Mouse (Mus musculus) liver, adult 2 months (tissue): ENCODE data around the gene Cadm3. TPM values are rescaled to one million over a fixed set of nuclear protein-coding genes. Genes with fewer than 3 reads are reported as not detected.

ENCODE experiments used
- polyA plus RNA-seq: library from polyadenylated mRNA; depleted of rRNA; stranded (reverse); fragments of >200 nt; gene quantifications from 2 replicates; pipeline ENCODE4 v1.2.3, GENCODE M21; 2012; rRNA removed
- total RNA-seq: library from RNA; depleted of rRNA; stranded (reverse); fragments of >200 nt; gene quantifications from 2 replicates; pipeline ENCODE4 v1.2.3, GENCODE M21; 2014; rRNA removed

Gene Cadm3
- total and polyA plus RNA-seq, 2 experiments = 3.0 to 9.2 TPM

Other genes starting within 250 kb of the Cadm3 start
- not detected in 2 replicates for gene Olfr1408, start 230.3 kb downstream of the Cadm3 start, total RNA-seq
- not detected in 2 replicates for gene Olfr1408, start 230.3 kb downstream of the Cadm3 start, polyA plus RNA-seq
- gene Olfr1406, start 177.1 kb downstream of the Cadm3 start, total RNA-seq = not detected in 2 replicates
- not detected in 2 replicates for gene Olfr1406, start 177.1 kb downstream of the Cadm3 start, polyA plus RNA-seq
- gene Olfr218, start 169.9 kb downstream of the Cadm3 start, total RNA-seq = not detected in 2 replicates
- gene Olfr218, start 169.9 kb downstream of the Cadm3 start, polyA plus RNA-seq = not detected in 2 replicates
- not detected in 2 replicates for gene Olfr1404, start 155.3 kb downstream of the Cadm3 start, total RNA-seq
- not detected in 2 replicates for gene Olfr1404, start 155.3 kb downstream of the Cadm3 start, polyA plus RNA-seq
- gene Fcer1a, start 140.5 kb downstream of the Cadm3 start, total RNA-seq = not detected in 2 replicates
- not detected in 2 replicates for gene Fcer1a, start 140.5 kb downstream of the Cadm3 start, polyA plus RNA-seq
- not detected in 2 replicates for gene Olfr418, start 101.7 kb downstream of the Cadm3 start, total RNA-seq
- gene Olfr418, start 101.7 kb downstream of the Cadm3 start, polyA plus RNA-seq = not detected in 2 replicates
- gene Mptx2, start 89.9 kb downstream of the Cadm3 start, total RNA-seq = not detected in 2 replicates
- gene Mptx2, start 89.9 kb downstream of the Cadm3 start, polyA plus RNA-seq = not detected in 2 replicates
- gene Ackr1, start 33.9 kb downstream of the Cadm3 start, total RNA-seq = 0.87 and 0.92 TPM in 2 replicates
- 4.1 and 5.2 TPM in 2 replicates for gene Ackr1, start 33.9 kb downstream of the Cadm3 start, polyA plus RNA-seq
- gene Aim2, start 16.8 kb downstream of the Cadm3 start, total RNA-seq = 3.0 and 3.4 TPM in 2 replicates
- gene Aim2, start 16.8 kb downstream of the Cadm3 start, polyA plus RNA-seq = 0.12 and 0.44 TPM in 2 replicates
- 0.67 and 1.4 TPM in 2 replicates for gene Ifi206, start 123.3 kb upstream of the Cadm3 start, total RNA-seq
- gene Ifi206, start 123.3 kb upstream of the Cadm3 start, polyA plus RNA-seq = 0.26 and 1.3 TPM in 2 replicates
- gene Ifi214, start 168.3 kb upstream of the Cadm3 start, total RNA-seq = 0.13 and 0.37 TPM in 2 replicates
- not detected in 2 replicates for gene Ifi214, start 168.3 kb upstream of the Cadm3 start, polyA plus RNA-seq
- gene Ifi213, start 231.6 kb upstream of the Cadm3 start, total RNA-seq = 3.0 and 5.5 TPM in 2 replicates
- 0.20 and 1.4 TPM in 2 replicates for gene Ifi213, start 231.6 kb upstream of the Cadm3 start, polyA plus RNA-seq